Mouse (Mus musculus): ENCODE measurements around the gene Gnpnat1. TPM values are rescaled to one million over a fixed set of nuclear protein-coding genes. Genes with fewer than 3 reads are reported as not detected.

Gnpnat1 gene
- polyA plus RNA-seq, 1 experiment from 2014 or later = 83.3 TPM

GRCm38 (mm10) chr14:45388345-45389181 is 16.1 kb downstream of the Gnpnat1 start:
- DNase-seq (ENCODE audit: low spot score) = peak; percentile 89
- Histone ChIP-seq H3K27ac (peak overlapping the region; percentile 96), H3K4me2 (ENCODE audit: low read length) (peak overlapping the region; percentile 91), H3K4me1 (replicated peaks; ENCODE audit: insufficient read depth, low read length) (peaks cover 13% of the 10 kb centered on the region; the same call in 1 of the 2 replicates), H3K9me3 (replicated peaks; ENCODE audit: low read length) (no peaks in the 10 kb centered on the region), H3K9ac (ENCODE audit: low read depth, low read length) (peak overlapping the region; percentile 91), H3K36me3 (ENCODE audit: insufficient read depth, low read length) (no peaks in the 10 kb centered on the region), H3K27me3 (ENCODE audit: insufficient read depth, low read length) (no peaks in the 10 kb centered on the region), H3K4me3 (replicated peaks; ENCODE audit: low read depth, low read length) (peak overlapping the region; percentile 92)
- peak; percentile 27; the same call in 1 of the 2 replicates for TF ChIP-seq CTCF (IDR thresholded peaks at IDR 0.05; ENCODE audit: low read depth)
- under 1% methylated on average over 71 of the region's 71 CpGs for WGBS
- peak; percentile 97 for ATAC-seq (replicated peaks; ENCODE audit: low FRiP score, low read depth)

GRCm38 (mm10) chr14:45387480-45387879 is 17.2 kb downstream of the Gnpnat1 start:
- no peak for TF ChIP-seq CTCF (IDR thresholded peaks at IDR 0.05; ENCODE audit: low read depth)
- ATAC-seq (replicated peaks; ENCODE audit: low FRiP score, low read depth) (peak; percentile 58), DNase-seq (ENCODE audit: low spot score) (peak; percentile 66)
- H3K27me3 ChIP-seq (ENCODE audit: insufficient read depth, low read length) = no peaks in the 10 kb centered on the region
- H3K9me3 ChIP-seq (replicated peaks; ENCODE audit: low read length) = no peaks in the 10 kb centered on the region
- peak overlapping the region; percentile 92 for H3K4me3 ChIP-seq (replicated peaks; ENCODE audit: low read depth, low read length)
- WGBS = 15% methylated on average over 2 of the region's 2 CpGs
- peak overlapping the region; percentile 96 for H3K27ac ChIP-seq
- peak overlapping the region; percentile 91 for H3K4me2 ChIP-seq (ENCODE audit: low read length)
- H3K4me1 ChIP-seq (replicated peaks; ENCODE audit: insufficient read depth, low read length) = peaks cover 13% of the 10 kb centered on the region; the same call in 1 of the 2 replicates
- peak overlapping the region; percentile 91 for H3K9ac ChIP-seq (ENCODE audit: low read depth, low read length)
- no peaks in the 10 kb centered on the region for H3K36me3 ChIP-seq (ENCODE audit: insufficient read depth, low read length)

GRCm38 (mm10) chr14:45385596-45385995 is 19.1 kb downstream of the Gnpnat1 start:
- H3K9me3 ChIP-seq (replicated peaks; ENCODE audit: low read length) = no peaks in the 10 kb centered on the region
- ATAC-seq (replicated peaks; ENCODE audit: low FRiP score, low read depth) = no peak
- H3K36me3 ChIP-seq (ENCODE audit: insufficient read depth, low read length) = peaks cover 13% of the 10 kb centered on the region
- H3K27ac ChIP-seq = no peak overlapping the region
- H3K4me2 ChIP-seq (ENCODE audit: low read length) = no peak overlapping the region
- no peak overlapping the region for H3K4me3 ChIP-seq (replicated peaks; ENCODE audit: low read depth, low read length)
- H3K27me3 ChIP-seq (ENCODE audit: insufficient read depth, low read length) = no peaks in the 10 kb centered on the region
- no peak for TF ChIP-seq CTCF (IDR thresholded peaks at IDR 0.05; ENCODE audit: low read depth)
- no peak for DNase-seq (ENCODE audit: low spot score)
- 96% methylated on average over 2 of the region's 2 CpGs for WGBS
- H3K9ac ChIP-seq (ENCODE audit: low read depth, low read length) = no peak overlapping the region
- H3K4me1 ChIP-seq (replicated peaks; ENCODE audit: insufficient read depth, low read length) = peaks cover 13% of the 10 kb centered on the region; the same call in 1 of the 2 replicates

GRCm38 (mm10) chr14:45382912-45383311 is 21.8 kb downstream of the Gnpnat1 start:
- ATAC-seq (replicated peaks; ENCODE audit: low FRiP score, low read depth) (no peak), DNase-seq (ENCODE audit: low spot score) (no peak)
- Histone ChIP-seq H3K36me3 (ENCODE audit: insufficient read depth, low read length) (peaks cover 18% of the 10 kb centered on the region), H3K9me3 (replicated peaks; ENCODE audit: low read length) (no peaks in the 10 kb centered on the region), H3K4me1 (replicated peaks; ENCODE audit: insufficient read depth, low read length) (peaks cover 11% of the 10 kb centered on the region), H3K27me3 (ENCODE audit: insufficient read depth, low read length) (no peaks in the 10 kb centered on the region), H3K4me2 (ENCODE audit: low read length) (no peak overlapping the region), H3K4me3 (replicated peaks; ENCODE audit: low read depth, low read length) (no peak overlapping the region), H3K9ac (ENCODE audit: low read depth, low read length) (no peak overlapping the region), H3K27ac (no peak overlapping the region)
- 87% methylated on average over 4 of the region's 4 CpGs for WGBS
- TF ChIP-seq CTCF (IDR thresholded peaks at IDR 0.05; ENCODE audit: low read depth) = peak; percentile 48

GRCm38 (mm10) chr14:45380756-45381155 is 24.0 kb downstream of the Gnpnat1 start:
- H3K9ac ChIP-seq (ENCODE audit: low read depth, low read length) = no peak overlapping the region
- peaks cover 18% of the 10 kb centered on the region for H3K36me3 ChIP-seq (ENCODE audit: insufficient read depth, low read length)
- H3K4me1 ChIP-seq (replicated peaks; ENCODE audit: insufficient read depth, low read length) = peaks cover 3% of the 10 kb centered on the region; the same call in 1 of the 2 replicates
- 84% methylated on average over 6 of the region's 6 CpGs for WGBS
- no peak overlapping the region for H3K4me3 ChIP-seq (replicated peaks; ENCODE audit: low read depth, low read length)
- ATAC-seq (replicated peaks; ENCODE audit: low FRiP score, low read depth) (no peak), DNase-seq (ENCODE audit: low spot score) (no peak)
- no peak overlapping the region for H3K4me2 ChIP-seq (ENCODE audit: low read length)
- no peak for TF ChIP-seq CTCF (IDR thresholded peaks at IDR 0.05; ENCODE audit: low read depth)
- H3K27ac ChIP-seq = no peak overlapping the region
- no peaks in the 10 kb centered on the region for H3K9me3 ChIP-seq (replicated peaks; ENCODE audit: low read length)
- no peaks in the 10 kb centered on the region for H3K27me3 ChIP-seq (ENCODE audit: insufficient read depth, low read length)

- 40% methylated on average over 3 of the region's 3 CpGs for WGBS
- H3K4me1 ChIP-seq (replicated peaks; ENCODE audit: insufficient read depth, low read length) = peaks cover 3% of the 10 kb centered on the region; the same call in 1 of the 2 replicates
- H3K9ac ChIP-seq (ENCODE audit: low read depth, low read length) = no peak overlapping the region
- no peak overlapping the region for H3K4me3 ChIP-seq (replicated peaks; ENCODE audit: low read depth, low read length)
- peak overlapping the region; percentile 54; the same call in 1 of the 2 replicates for H3K27ac ChIP-seq
- peaks cover 18% of the 10 kb centered on the region for H3K36me3 ChIP-seq (ENCODE audit: insufficient read depth, low read length)
- no peak for TF ChIP-seq CTCF (IDR thresholded peaks at IDR 0.05; ENCODE audit: low read depth)
- H3K4me2 ChIP-seq (ENCODE audit: low read length) = no peak overlapping the region
- H3K27me3 ChIP-seq (ENCODE audit: insufficient read depth, low read length) = no peaks in the 10 kb centered on the region
- ATAC-seq (replicated peaks; ENCODE audit: low FRiP score, low read depth) (no peak), DNase-seq (ENCODE audit: low spot score) (peak; percentile 27)
- no peaks in the 10 kb centered on the region for H3K9me3 ChIP-seq (replicated peaks; ENCODE audit: low read length)
Measured at GRCm38 (mm10) chr14:45378771-45379170, 25.9 kb downstream of the Gnpnat1 start.
